Mouse (Mus musculus): ENCODE data around the gene Trappc1. TPM values are rescaled to one million over a fixed set of nuclear protein-coding genes. Genes with fewer than 3 reads are reported as not detected.

Trappc1 gene
- 5.1 and 6.6 TPM in 2 replicates for polyA plus RNA-seq (2012)

GRCm38 (mm10) chr11:69323667-69324111 lies at the start of gene Trappc1, which contains the start of gene Cntrob:
Gene Trappc1, plus strand, starts transcription at chr11:69323980.
Gene Cntrob, minus strand, starts transcription at chr11:69323775.

DNA sequence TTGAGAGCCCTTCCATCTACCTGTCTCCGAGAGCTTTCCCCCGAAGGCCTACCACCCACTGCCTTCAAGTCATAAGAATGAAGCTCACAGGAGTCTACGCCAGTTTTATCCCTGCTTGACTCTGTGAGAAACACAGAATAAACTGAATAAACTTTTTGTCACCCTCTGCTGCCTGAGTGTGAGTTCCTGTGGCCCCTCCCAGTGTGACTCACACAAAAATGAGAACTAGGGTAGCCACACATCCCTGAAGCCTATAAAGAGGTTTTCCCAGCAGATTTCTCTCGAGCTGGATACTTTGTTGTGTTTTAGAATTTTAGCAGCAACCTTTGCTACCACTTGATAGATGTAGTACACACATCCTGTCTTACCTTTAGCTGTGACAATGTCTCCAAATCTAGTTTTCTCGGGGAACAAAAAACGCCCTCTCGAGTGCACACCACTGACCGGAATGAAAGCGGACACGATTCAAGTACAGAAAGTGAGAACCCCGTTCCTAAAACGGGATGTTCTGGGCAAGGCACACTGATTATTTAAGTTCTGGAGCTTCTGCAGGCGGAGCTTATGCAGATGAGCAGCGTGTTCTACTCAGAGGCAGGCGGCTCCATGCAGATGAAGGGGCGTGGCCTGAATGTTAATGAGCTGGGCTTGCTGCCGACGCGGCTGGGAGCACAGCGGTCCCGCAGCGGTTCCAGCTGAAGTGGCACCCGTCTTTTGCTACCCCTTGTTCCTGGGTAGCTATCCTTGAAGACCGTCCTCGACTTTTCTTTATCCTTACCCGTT lies 2.0 kb downstream of the Trappc1 start, which contains the start of gene Kcnab3:
Gene Kcnab3 (plus strand): TSS at position 631 of the 780 bp plus-strand sequence.

GRCm38 (mm10) chr11:69340161-69341131 lies 16.7 kb downstream of the Trappc1 start, which contains the start of gene Rnf227:
Gene Rnf227, plus strand, starts transcription at chr11:69340461.

GRCm38 (mm10) chr11:69369215-69369989 lies 45.6 kb downstream of the Trappc1 start, which contains the start of gene Chd3:
Gene Chd3, minus strand, starts transcription at chr11:69369406.

Other genes starting within 250 kb of the Trappc1 start
- gene Vamp2, start 235.5 kb upstream of the Trappc1 start, polyA plus RNA-seq (2012), result 65.9 and 86.0 TPM in 2 replicates
- 120 and 156 TPM in 2 replicates for gene Per1, start 228.8 kb upstream of the Trappc1 start, polyA plus RNA-seq (2012)
- gene Hes7, start 203.6 kb upstream of the Trappc1 start, polyA plus RNA-seq (2012), result 2.9 and 3.1 TPM in 2 replicates
- gene 9130213A22Rik, start 201.4 kb upstream of the Trappc1 start, polyA plus RNA-seq (2012), result 0.22 and 0.39 TPM in 2 replicates
- gene Aloxe3, start 198.1 kb upstream of the Trappc1 start, polyA plus RNA-seq (2012), result not detected in 2 replicates
- gene Alox12b, start 167.0 kb upstream of the Trappc1 start, polyA plus RNA-seq (2012), result not detected in 2 replicates
- gene Alox8, start 126.1 kb upstream of the Trappc1 start, polyA plus RNA-seq (2012), result 0.02 and 0.43 TPM in 2 replicates
- 0.01 TPM in 1 of 2 replicates, not detected in the other for gene Gucy2e, start 86.9 kb upstream of the Trappc1 start, polyA plus RNA-seq (2012)
- gene Cntrob, start 205 bp upstream of the Trappc1 start, polyA plus RNA-seq (2012), result 22.6 and 44.8 TPM in 2 replicates
- 0.16 and 0.42 TPM in 2 replicates for gene Kcnab3, start 2.3 kb downstream of the Trappc1 start, polyA plus RNA-seq (2012)
- 3.1 and 7.6 TPM in 2 replicates for gene Rnf227, start 16.5 kb downstream of the Trappc1 start, polyA plus RNA-seq (2012)
- gene Chd3, start 45.4 kb downstream of the Trappc1 start, polyA plus RNA-seq (2012), result 147 and 202 TPM in 2 replicates
- gene Naa38, start 71.5 kb downstream of the Trappc1 start, polyA plus RNA-seq (2012), result 114 and 133 TPM in 2 replicates
- gene Cyb5d1, start 71.7 kb downstream of the Trappc1 start, polyA plus RNA-seq (2012), result 8.7 and 8.8 TPM in 2 replicates
- gene Tmem88, start 74.3 kb downstream of the Trappc1 start, polyA plus RNA-seq (2012), result 1.6 and 2.5 TPM in 2 replicates
- gene Kdm6b, start 89.7 kb downstream of the Trappc1 start, polyA plus RNA-seq (2012), result 242 and 341 TPM in 2 replicates
- 0.03 TPM in 1 of 2 replicates, not detected in the other for gene Dnah2, start 225.1 kb downstream of the Trappc1 start, polyA plus RNA-seq (2012)
- gene Efnb3, start 236.2 kb downstream of the Trappc1 start, polyA plus RNA-seq (2012), result 0.69 and 1.4 TPM in 2 replicates

Measured in megakaryocyte-erythroid progenitor cell, adult 5 weeks (primary cell).